21 mouse cellular contexts compared by ENCODE assay signal in genomic region chr7:101191326-101191969, GRCm38 (mm10).
DNase-seq lines count a peak whose midpoint lies in the region; ATAC-seq and TF ChIP-seq lines count a peak whose summit lies in the region.
"Had no signal": no experiment of that assay in that cellular context is flagged by ENCODE, and none has a peak within 500 bp of the region (broad histone marks: within the 10 kb centered on the region; RNA-seq: fewer than 3 reads in every experiment).

No protein-coding gene starts in this region.

- H3K4me2 ChIP-seq in forebrain, embryonic 13.5 days: no peak overlapping the region
- H3K4me2 ChIP-seq in hindbrain, postnatal 0 days (ENCODE audit: low read depth, low read length): no peak overlapping the region
- H3K4me2 ChIP-seq in hindbrain, embryonic 12.5 days (replicated peaks): no peak overlapping the region
- H3K4me2 ChIP-seq: embryonic facial prominence, embryonic 15.5 days; liver, embryonic 12.5 days; lung, embryonic 14.5 days had no signal

- peak; percentile 85 for ATAC-seq in forebrain, embryonic 13.5 days
- no peak for ATAC-seq in hindbrain, postnatal 0 days
- ATAC-seq in hindbrain, embryonic 12.5 days (ENCODE audit: low FRiP score): no peak
- ATAC-seq: liver, embryonic 12.5 days had no signal

- H3K27ac ChIP-seq in forebrain, embryonic 13.5 days: peak overlapping the region; percentile 78
- H3K27ac ChIP-seq in forebrain, embryonic 10.5 days: no peak overlapping the region
- H3K27ac ChIP-seq in hindbrain, postnatal 0 days: peak overlapping the region; percentile 32; the same call in 1 of the 2 replicates
- no peak overlapping the region for H3K27ac ChIP-seq in hindbrain, embryonic 12.5 days
- H3K27ac ChIP-seq: embryonic facial prominence, embryonic 15.5 days; left cerebral cortex, adult 2 months; liver, embryonic 12.5 days; midbrain, embryonic 10.5 days had no signal

- no peaks in the 10 kb centered on the region for H3K9me3 ChIP-seq in forebrain, embryonic 13.5 days (replicated peaks)
- H3K9me3 ChIP-seq in forebrain, embryonic 10.5 days: no peaks in the 10 kb centered on the region
- H3K9me3 ChIP-seq in hindbrain, postnatal 0 days (ENCODE audit: low read length): no peaks in the 10 kb centered on the region
- no peaks in the 10 kb centered on the region for H3K9me3 ChIP-seq in hindbrain, embryonic 12.5 days (replicated peaks)
- H3K9me3 ChIP-seq: embryonic facial prominence, embryonic 15.5 days; liver, embryonic 12.5 days; midbrain, embryonic 10.5 days had no signal

- H3K36me3 ChIP-seq in forebrain, embryonic 13.5 days (ENCODE audit: poor library complexity, severe bottlenecking): peaks cover 13% of the 10 kb centered on the region; the same call in 1 of the 2 replicates
- H3K36me3 ChIP-seq in forebrain, embryonic 10.5 days (replicated peaks): peaks cover 32% of the 10 kb centered on the region
- H3K36me3 ChIP-seq in hindbrain, postnatal 0 days (ENCODE audit: insufficient read depth, low read length): no peaks in the 10 kb centered on the region
- peaks cover 6% of the 10 kb centered on the region; the same call in 1 of the 2 replicates for H3K36me3 ChIP-seq in hindbrain, embryonic 12.5 days

- 76% methylated on average over 3 of the region's 3 CpGs for WGBS in forebrain, embryonic 13.5 days
- WGBS in forebrain, embryonic 10.5 days: 93% methylated on average over 3 of the region's 3 CpGs
- 75% methylated on average over 3 of the region's 3 CpGs for WGBS in hindbrain, postnatal 0 days
- WGBS in hindbrain, embryonic 12.5 days: 90% methylated on average over 3 of the region's 3 CpGs

- TF ChIP-seq CTCF in hindbrain, postnatal 0 days (IDR thresholded peaks at IDR 0.05; ENCODE audit: low read depth): no peak

- no peak overlapping the region for H3K9ac ChIP-seq in forebrain, embryonic 13.5 days
- H3K9ac ChIP-seq in hindbrain, postnatal 0 days (replicated peaks; ENCODE audit: low read length): no peak overlapping the region
- H3K9ac ChIP-seq in hindbrain, embryonic 12.5 days: no peak overlapping the region
- H3K9ac ChIP-seq: embryonic facial prominence, embryonic 15.5 days; liver, embryonic 12.5 days; lung, embryonic 14.5 days had no signal

- H3K4me3 ChIP-seq in forebrain, embryonic 13.5 days: no peak overlapping the region
- no peak overlapping the region for H3K4me3 ChIP-seq in forebrain, embryonic 10.5 days
- H3K4me3 ChIP-seq in hindbrain, postnatal 0 days (ENCODE audit: low read length): no peak overlapping the region
- H3K4me3 ChIP-seq in hindbrain, embryonic 12.5 days: no peak overlapping the region
- H3K4me3 ChIP-seq: embryonic facial prominence, embryonic 15.5 days; left cerebral cortex, adult 2 months; liver, embryonic 12.5 days; midbrain, embryonic 10.5 days had no signal

- DNase-seq in forebrain, embryonic 10.5 days (ENCODE audit: extremely low spot score, low spot score): no peak
- peak; percentile 33 for DNase-seq in hindbrain, postnatal 0 days (ENCODE audit: low spot score)
- peak; percentile 9 for DNase-seq in right cerebral cortex, adult 18-20 months
- no peak for DNase-seq in right cerebral cortex, postnatal 10 days (ENCODE audit: low spot score in 2 of 2)
- no peak for DNase-seq in thymus, postnatal 36 days
- DNase-seq: adrenal gland, adult 2 months; gastrocnemius, postnatal 10 days; heart, adult 18-20 months; heart, postnatal 14 days; kidney, adult 18-20 months; kidney, postnatal 14 days; lung, embryonic 14.5 days; lung, postnatal 4 days; thymus, postnatal 14 days had no signal

- H3K4me1 ChIP-seq in forebrain, embryonic 13.5 days: 0 out of 2 replicates have a peak, but pooled peaks cover 7% of the 10 kb centered on the region
- no peaks in the 10 kb centered on the region for H3K4me1 ChIP-seq in forebrain, embryonic 10.5 days
- no peaks in the 10 kb centered on the region for H3K4me1 ChIP-seq in hindbrain, postnatal 0 days (ENCODE audit: insufficient read depth, low read length)
- H3K4me1 ChIP-seq in hindbrain, embryonic 12.5 days: no peaks in the 10 kb centered on the region
- H3K4me1 ChIP-seq: embryonic facial prominence, embryonic 15.5 days; liver, embryonic 12.5 days; midbrain, embryonic 10.5 days had no signal

- no peaks in the 10 kb centered on the region for H3K27me3 ChIP-seq in forebrain, embryonic 13.5 days
- H3K27me3 ChIP-seq in forebrain, embryonic 10.5 days (ENCODE audit: poor library complexity, severe bottlenecking): no peaks in the 10 kb centered on the region
- H3K27me3 ChIP-seq in hindbrain, postnatal 0 days (ENCODE audit: insufficient read depth, low read length): no peaks in the 10 kb centered on the region
- H3K27me3 ChIP-seq in hindbrain, embryonic 12.5 days: no peaks in the 10 kb centered on the region
- H3K27me3 ChIP-seq: CH12.LX; embryonic facial prominence, embryonic 15.5 days; liver, embryonic 12.5 days had no signal

Comparison
In these comparisons a context has a peak if more than half of its experiments do, and no peak if none do; other contexts are left out.
1. H3K27ac ChIP-seq: peak in forebrain, embryonic 13.5 days (single experiment) and hindbrain, postnatal 0 days (single experiment); none in forebrain, embryonic 10.5 days (single experiment) and hindbrain, embryonic 12.5 days (single experiment).
2. DNase-seq: peak in hindbrain, postnatal 0 days (single experiment) and right cerebral cortex, adult 18-20 months (single experiment); none in forebrain, embryonic 10.5 days (single experiment), right cerebral cortex, postnatal 10 days (0 of 2) and thymus, postnatal 36 days (0 of 2).